Mouse (Mus musculus) hindbrain, embryonic 16.5 days (tissue): ENCODE results near the gene Mrpl58. TPM values are rescaled to one million over a fixed set of nuclear protein-coding genes. Genes with fewer than 3 reads are reported as not detected.

Experiments used
- ATAC-seq: fragments of 200-750 bp; cut with Nextera tagmentation; 2 replicates; pipeline ENCODE4 v1.8.0; 2017; ENCODE audit warnings: moderate TSS enrichment, moderate library complexity
- H3K27ac ChIP-seq: fragments of 300-500 bp; sonication (generic); 2 replicates; pipeline ENCODE4 v1.5.1; 2014; ENCODE audit warnings: low read depth, mild to moderate bottlenecking, control low read depth, low read length, moderate library complexity
- H3K27me3 ChIP-seq: fragments of 300-500 bp; sonication (generic); replicated peaks from 2 replicates; pipeline ENCODE4 v1.6.1; 2014; ENCODE audit warnings: low read length; ENCODE audit not compliant: control insufficient read depth, insufficient read depth
- H3K36me3 ChIP-seq: fragments of 300-500 bp; sonication (generic); 2 replicates; pipeline ENCODE4 v1.6.1; 2014; ENCODE audit warnings: mild to moderate bottlenecking, low read length, moderate library complexity, mixed read lengths; ENCODE audit not compliant: control insufficient read depth, insufficient read depth
- H3K4me1 ChIP-seq: fragments of 300-500 bp; sonication (generic); 2 replicates; pipeline ENCODE4 v1.6.1; 2014; ENCODE audit warnings: low read depth, low read length; ENCODE audit not compliant: control insufficient read depth, insufficient read depth
- H3K4me2 ChIP-seq: fragments of 300-500 bp; sonication (generic); 2 replicates; pipeline ENCODE4 v1.6.1; 2014; ENCODE audit warnings: mild to moderate bottlenecking, low read length, control low read depth, moderate library complexity
- H3K4me3 ChIP-seq: fragments of 300-500 bp; sonication (generic); 2 replicates; pipeline ENCODE4 v1.5.1; 2014; ENCODE audit warnings: mild to moderate bottlenecking, low read length, control low read depth, moderate library complexity
- H3K9ac ChIP-seq: fragments of 300-500 bp; sonication (generic); 2 replicates; pipeline ENCODE4 v1.6.1; 2014; ENCODE audit warnings: low read depth, mild to moderate bottlenecking, control low read depth, low read length, moderate library complexity
- H3K9me3 ChIP-seq: fragments of 300-500 bp; sonication (generic); 2 replicates; pipeline ENCODE4 v1.6.1; 2014; ENCODE audit warnings: mild to moderate bottlenecking, low read length, moderate library complexity; ENCODE audit not compliant: control insufficient read depth
- WGBS: fragments of 180-500 bp; shearing (Covaris S2); extraction: QIAGEN DNeasy Blood & Tissue Kit; methylation state at CpG from one replicate; pipeline ENCODE4 v1.1.7; 2014; 5-methylcytosine and 5-hydroxymethylcytosine counted together
- polyA plus RNA-seq: library from polyadenylated mRNA; unstranded; fragments of >200 nt; fragmentation: Nextera tagmentation; extraction: Ambion mirVana; gene quantifications from 2 replicates; pipeline ENCODE4 v1.2.1, GENCODE M21; 2015

Mrpl58 gene
- polyA plus RNA-seq, 1 experiment from 2014 or later: 185 TPM

DNA sequence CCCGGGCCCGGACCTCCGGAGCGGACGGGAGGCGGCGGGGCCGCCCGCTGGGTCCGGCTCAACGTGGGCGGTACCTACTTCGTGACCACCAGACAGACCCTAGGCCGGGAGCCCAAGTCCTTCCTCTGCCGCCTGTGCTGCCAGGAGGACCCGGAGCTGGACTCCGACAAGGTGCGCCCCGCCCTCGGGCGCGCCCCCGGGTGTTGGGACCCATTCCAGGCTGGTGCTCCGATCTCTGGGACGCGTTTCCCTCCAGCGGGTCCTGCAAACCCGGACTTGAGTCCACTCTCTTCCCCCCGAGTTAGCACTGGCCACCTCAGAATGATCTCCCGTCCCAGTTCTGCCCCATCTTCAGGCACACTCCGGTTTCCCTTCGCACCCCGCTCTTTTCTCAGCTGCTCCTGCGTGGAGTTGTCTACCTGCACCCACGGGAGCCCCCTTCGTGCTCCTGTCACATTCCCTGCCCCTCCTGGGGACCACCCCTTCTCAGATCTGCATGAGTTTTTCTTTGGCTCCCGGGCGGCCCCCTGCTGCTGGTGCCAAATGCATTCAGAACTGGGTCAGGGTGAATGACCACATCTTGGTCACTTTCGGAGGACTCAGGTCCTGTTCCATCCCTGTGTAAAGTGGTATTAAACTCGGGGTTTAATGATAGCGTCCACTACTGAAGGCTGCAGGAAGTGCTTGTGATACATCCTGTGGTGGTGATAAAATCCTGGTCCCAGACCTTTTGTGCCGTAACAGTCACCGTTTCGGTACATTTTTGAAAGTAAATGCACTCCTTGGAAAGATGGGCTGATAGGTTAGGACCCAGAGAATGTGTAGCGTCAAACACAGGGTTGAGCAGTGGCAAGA is 17.0 kb downstream of the Mrpl58 start:
- Histone ChIP-seq H3K4me2 (peak overlapping the region; percentile 95), H3K36me3 (peaks cover 11% of the 10 kb centered on the region), H3K4me3 (peak overlapping the region; percentile 84), H3K9me3 (no peaks in the 10 kb centered on the region), H3K4me1 (peaks cover 23% of the 10 kb centered on the region), H3K27me3 (no peaks in the 10 kb centered on the region), H3K9ac (peak overlapping the region; percentile 95), H3K27ac (peak overlapping the region; percentile 89)
- WGBS: 3% methylated on average over 33 of the region's 45 CpGs
- ATAC-seq: peak; percentile 60

DNA sequence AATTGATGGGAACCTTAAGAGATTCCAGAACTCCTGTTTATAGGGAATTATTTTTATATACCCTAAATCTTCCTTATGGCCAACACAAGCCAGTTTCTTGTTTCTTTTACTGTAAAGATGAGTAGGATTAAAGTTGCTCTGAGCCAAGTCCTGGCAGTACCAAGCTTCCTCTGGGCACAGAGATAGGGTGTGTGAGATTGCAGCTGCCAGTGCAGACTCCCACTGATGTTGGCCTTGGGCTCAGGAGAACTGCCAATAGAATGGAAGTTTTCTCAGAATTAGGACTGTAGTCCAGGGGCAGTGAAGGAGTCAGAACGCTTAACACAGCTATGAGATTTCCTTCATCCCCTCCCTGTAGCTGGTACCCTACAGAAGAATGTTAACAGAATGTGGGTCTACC is 17.8 kb downstream of the Mrpl58 start:
- H3K27ac ChIP-seq: no peak overlapping the region
- H3K4me1 ChIP-seq: peaks cover 23% of the 10 kb centered on the region
- 58% methylated on average over 1 of the region's 1 CpGs for WGBS

GRCm38 (mm10) chr11:115421972-115422371 is 18.4 kb downstream of the Mrpl58 start:
- no peaks in the 10 kb centered on the region for H3K9me3 ChIP-seq
- WGBS: 93% methylated on average over 16 of the region's 16 CpGs
- no peak overlapping the region for H3K4me3 ChIP-seq
- H3K9ac ChIP-seq: no peak overlapping the region
- H3K4me2 ChIP-seq: no peak overlapping the region
- H3K36me3 ChIP-seq: no peaks in the 10 kb centered on the region
- H3K27ac ChIP-seq: no peak overlapping the region
- no peaks in the 10 kb centered on the region for H3K27me3 ChIP-seq
- ATAC-seq: no peak
- peaks cover 23% of the 10 kb centered on the region for H3K4me1 ChIP-seq

More for the DNA sequence above, 17.8 kb downstream of the Mrpl58 start:
- Histone ChIP-seq H3K4me3 (peak overlapping the region; percentile 84), H3K9me3 (no peaks in the 10 kb centered on the region), H3K4me2 (peak overlapping the region; percentile 95), H3K9ac (no peak overlapping the region), H3K27me3 (no peaks in the 10 kb centered on the region), H3K36me3 (peaks cover 5% of the 10 kb centered on the region; the same call in 1 of the 2 replicates)
- no peak for ATAC-seq

DNA sequence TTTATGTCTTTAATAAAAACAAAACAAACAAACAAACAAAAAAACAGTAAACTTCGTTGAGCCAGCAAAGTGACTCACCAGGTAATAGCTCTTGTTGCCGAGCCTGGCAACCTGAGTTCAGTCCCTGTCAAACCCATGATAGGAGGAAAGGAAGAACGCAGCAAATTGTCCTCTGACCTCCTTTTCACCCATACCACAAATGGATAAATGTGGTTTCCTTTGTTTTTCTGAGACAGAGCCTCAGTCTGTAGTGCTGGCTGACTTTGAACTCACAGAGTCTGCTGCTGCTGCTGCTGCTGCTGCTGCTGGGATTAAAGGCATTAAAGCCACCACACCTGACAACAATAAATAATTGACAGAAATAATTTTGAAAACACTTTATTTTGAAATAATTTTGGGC is 19.5 kb downstream of the Mrpl58 start:
- Histone ChIP-seq H3K4me1 (peaks cover 27% of the 10 kb centered on the region), H3K9ac (no peak overlapping the region), H3K36me3 (no peaks in the 10 kb centered on the region), H3K27me3 (no peaks in the 10 kb centered on the region), H3K4me2 (no peak overlapping the region), H3K4me3 (no peak overlapping the region), H3K27ac (no peak overlapping the region), H3K9me3 (no peaks in the 10 kb centered on the region)
- WGBS: 86% methylated on average over 3 of the region's 3 CpGs
- ATAC-seq: no peak

DNA sequence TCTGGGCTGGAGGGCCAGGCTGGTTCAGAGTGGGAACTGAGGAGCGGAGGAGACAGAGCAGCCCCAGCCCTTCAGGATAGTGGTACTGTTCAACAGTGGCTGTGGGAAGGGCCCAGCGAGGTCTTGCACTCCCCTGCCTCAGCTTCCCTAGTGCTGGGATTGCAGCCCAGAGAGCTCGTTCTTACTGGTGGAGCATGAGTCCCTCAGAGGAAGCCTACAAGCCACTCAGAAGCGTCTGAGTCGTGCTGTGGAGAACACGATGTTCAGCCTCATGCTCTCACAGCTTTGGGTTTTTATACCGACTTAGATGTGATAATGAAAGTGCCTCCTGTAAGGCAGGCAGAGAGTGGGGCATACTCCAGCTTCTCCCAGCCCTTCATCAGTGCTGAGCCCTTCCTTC is 21.1 kb downstream of the Mrpl58 start:
- Histone ChIP-seq H3K4me1 (peaks cover 17% of the 10 kb centered on the region), H3K27ac (no peak overlapping the region), H3K4me3 (no peak overlapping the region), H3K4me2 (no peak overlapping the region), H3K27me3 (no peaks in the 10 kb centered on the region), H3K36me3 (peaks cover 5% of the 10 kb centered on the region), H3K9me3 (no peaks in the 10 kb centered on the region), H3K9ac (no peak overlapping the region)
- WGBS: 91% methylated on average over 7 of the region's 7 CpGs
- no peak for ATAC-seq

DNA sequence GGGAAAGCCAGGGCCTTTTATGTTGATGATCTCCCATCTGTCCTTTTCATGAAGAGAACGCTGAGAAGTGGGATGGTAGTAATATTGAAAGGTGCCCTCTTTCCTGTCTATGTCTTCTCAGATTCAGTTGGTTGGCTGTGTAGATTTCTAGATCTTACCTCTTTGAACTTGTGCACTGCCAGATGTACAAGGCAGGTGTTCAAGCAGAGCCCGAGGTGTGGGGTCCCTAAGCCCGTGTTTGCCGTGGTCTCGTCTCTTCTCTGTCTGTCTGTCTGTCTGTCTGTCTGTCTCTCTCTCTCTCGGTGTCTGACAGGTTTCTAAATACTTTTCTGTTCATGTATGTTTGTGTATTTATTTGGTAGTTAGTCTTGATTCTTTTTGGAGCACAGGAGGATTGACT is 22.1 kb downstream of the Mrpl58 start:
- no peak overlapping the region for H3K27ac ChIP-seq
- 93% methylated on average over 6 of the region's 6 CpGs for WGBS
- H3K9me3 ChIP-seq: no peaks in the 10 kb centered on the region
- no peak overlapping the region for H3K9ac ChIP-seq
- H3K4me1 ChIP-seq: peaks cover 17% of the 10 kb centered on the region
- no peak overlapping the region for H3K4me3 ChIP-seq
- no peak overlapping the region for H3K4me2 ChIP-seq
- H3K27me3 ChIP-seq: no peaks in the 10 kb centered on the region
- H3K36me3 ChIP-seq: peaks cover 15% of the 10 kb centered on the region
- no peak for ATAC-seq

DNA sequence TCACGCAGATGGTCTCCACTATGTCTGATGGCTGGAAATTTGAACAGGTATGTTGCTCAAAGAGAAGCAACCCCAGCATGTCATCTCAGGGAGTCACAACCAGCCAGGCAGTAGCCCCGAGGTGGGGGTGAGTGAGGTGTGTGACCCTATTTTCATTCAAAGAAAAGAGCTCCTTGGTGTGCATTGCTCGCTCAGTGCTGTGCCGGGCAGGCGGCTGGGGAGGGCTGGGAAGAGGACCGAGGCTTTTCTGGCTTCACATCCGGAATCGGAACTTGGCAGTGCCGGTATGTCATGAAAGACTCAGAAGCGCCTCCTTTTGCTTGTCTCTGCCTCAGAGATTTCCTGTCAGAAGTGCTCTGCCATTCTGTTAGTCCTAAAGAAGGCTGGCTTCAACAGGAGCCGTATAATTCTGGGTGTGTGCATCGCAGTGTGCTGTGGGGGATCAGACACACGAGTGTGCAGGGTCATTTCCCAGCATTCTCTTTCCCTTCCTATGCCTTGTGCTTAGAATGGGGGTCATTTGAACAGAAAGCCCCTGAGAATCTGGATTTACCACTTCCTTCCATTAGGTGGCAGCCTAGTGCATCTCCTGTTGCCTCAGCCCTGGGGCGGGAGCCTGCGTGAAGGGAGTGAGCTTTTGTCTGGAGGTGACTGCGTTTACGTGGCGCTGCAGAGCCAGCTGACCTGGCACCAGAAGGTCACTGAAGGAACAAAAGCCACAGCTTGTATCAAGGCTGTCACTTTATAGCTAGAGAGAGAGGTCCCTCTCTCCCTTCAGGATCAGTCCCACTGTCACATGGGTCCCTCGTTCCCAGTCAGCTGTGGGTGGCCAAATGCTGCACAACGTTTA is 24.2 kb downstream of the Mrpl58 start:
- 0 out of 2 replicates have a peak overlapping the region, but pooled peaks have one; percentile 10 for H3K4me3 ChIP-seq
- WGBS: 33% methylated on average over 20 of the region's 20 CpGs

DNA sequence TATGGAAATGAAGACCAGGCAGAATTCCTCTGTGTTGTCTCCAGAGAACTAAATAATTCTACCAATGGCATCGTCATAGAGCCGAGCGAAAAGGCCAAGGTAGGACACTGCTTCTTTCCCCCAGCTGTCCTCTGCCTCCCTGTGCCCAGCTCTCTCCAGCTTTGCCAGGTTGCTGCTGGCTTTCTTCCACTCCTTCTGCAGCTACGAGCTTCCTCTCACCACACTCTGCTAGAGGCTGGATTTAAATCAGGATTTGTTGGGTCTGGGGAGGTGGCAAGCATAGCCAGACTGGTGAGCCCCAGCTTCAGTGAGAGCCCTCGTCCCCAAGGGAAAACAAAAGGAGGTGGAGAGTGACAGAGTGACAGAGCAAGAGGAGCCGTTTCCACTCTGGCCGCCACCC is 25.8 kb downstream of the Mrpl58 start:
- Histone ChIP-seq H3K4me2 (no peak overlapping the region), H3K4me3 (no peak overlapping the region), H3K27ac (no peak overlapping the region), H3K9me3 (no peaks in the 10 kb centered on the region), H3K9ac (no peak overlapping the region), H3K36me3 (peaks cover 26% of the 10 kb centered on the region), H3K27me3 (no peaks in the 10 kb centered on the region), H3K4me1 (peaks cover 6% of the 10 kb centered on the region)
- ATAC-seq: no peak
- 88% methylated on average over 7 of the region's 7 CpGs for WGBS

More for the DNA sequence above, 24.2 kb downstream of the Mrpl58 start:
- peak; percentile 83 for ATAC-seq
- H3K27ac ChIP-seq: peak overlapping the region; percentile 62; the same call in 1 of the 2 replicates
- H3K4me2 ChIP-seq: peak overlapping the region; percentile 48
- H3K9me3 ChIP-seq: no peaks in the 10 kb centered on the region
- peak overlapping the region; percentile 55 for H3K9ac ChIP-seq
- peaks cover 26% of the 10 kb centered on the region for H3K36me3 ChIP-seq
- H3K27me3 ChIP-seq: no peaks in the 10 kb centered on the region
- H3K4me1 ChIP-seq: peaks cover 6% of the 10 kb centered on the region

- H3K4me1 ChIP-seq: peaks cover 8% of the 10 kb centered on the region
- H3K9ac ChIP-seq: no peak overlapping the region
- ATAC-seq: no peak
- H3K36me3 ChIP-seq: peaks cover 26% of the 10 kb centered on the region
- H3K27me3 ChIP-seq: no peaks in the 10 kb centered on the region
- no peak overlapping the region for H3K27ac ChIP-seq
- H3K9me3 ChIP-seq: no peaks in the 10 kb centered on the region
- 96% methylated on average over 6 of the region's 6 CpGs for WGBS
- H3K4me2 ChIP-seq: no peak overlapping the region
- H3K4me3 ChIP-seq: no peak overlapping the region
Measured at GRCm38 (mm10) chr11:115430561-115430960, 27.0 kb downstream of the Mrpl58 start.
